Mouse (Mus musculus) kidney, adult 18-20 months (tissue): ENCODE measurements around the gene Hddc2.
A peak's percentile ranks its signal among the peaks of the same experiment; 100 is the strongest.

ENCODE experiments used
- DNase-seq: peaks from one replicate; pipeline ENCODE4 v3.0.0; 2021

Gene Hddc2

DNA sequence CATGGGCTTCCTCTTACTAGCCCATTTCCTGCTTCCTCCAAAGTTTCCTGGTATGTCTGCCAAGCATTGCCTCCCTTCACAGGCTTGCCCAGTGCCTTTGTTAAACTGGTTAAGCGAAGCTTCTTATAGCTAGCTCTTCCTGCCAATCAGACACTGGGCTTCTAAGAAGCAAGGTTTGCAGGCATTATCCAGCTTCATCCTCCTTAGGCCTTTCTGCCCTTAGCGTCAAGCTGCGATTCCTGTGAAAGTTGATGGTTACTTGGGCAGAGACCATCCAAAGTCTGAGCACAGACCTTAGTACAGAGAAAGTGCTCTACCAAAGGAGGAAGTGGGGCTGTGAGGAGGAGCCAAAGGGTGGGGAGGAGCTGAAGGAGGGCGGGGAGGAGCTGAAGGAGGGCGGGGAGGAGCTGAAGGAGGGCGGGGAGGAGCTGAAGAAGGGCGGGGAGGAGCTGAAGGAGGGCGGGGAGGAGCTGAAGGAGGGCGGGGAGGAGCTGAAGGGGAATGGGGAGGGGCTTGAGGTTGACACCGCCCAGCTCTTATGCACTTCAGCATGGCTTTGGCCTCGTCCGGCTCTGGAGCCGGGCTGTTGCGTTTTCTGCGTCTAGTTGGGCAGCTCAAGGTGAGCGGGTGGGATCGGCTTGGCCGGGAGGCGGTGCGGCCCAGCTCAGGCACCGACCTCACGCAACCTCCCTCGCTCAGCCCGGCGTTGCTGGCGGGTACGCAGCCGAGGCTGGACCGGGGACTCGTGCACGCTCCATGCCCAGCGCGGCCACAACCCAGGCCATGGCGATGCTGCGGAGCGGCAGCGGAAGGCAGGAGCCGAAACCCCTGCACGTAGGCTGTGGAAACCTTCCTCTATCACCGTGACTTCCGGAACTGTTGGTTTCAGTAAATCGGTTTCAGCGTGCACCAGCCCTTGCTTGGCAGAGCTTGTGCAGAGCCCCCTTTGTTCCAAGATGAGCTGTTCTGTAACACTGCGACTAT is at the start of gene Hddc2:
Hddc2 (plus strand) TSS at position 519 of the 984 bp plus-strand sequence.
- DNase-seq = peak; percentile 79

DNA sequence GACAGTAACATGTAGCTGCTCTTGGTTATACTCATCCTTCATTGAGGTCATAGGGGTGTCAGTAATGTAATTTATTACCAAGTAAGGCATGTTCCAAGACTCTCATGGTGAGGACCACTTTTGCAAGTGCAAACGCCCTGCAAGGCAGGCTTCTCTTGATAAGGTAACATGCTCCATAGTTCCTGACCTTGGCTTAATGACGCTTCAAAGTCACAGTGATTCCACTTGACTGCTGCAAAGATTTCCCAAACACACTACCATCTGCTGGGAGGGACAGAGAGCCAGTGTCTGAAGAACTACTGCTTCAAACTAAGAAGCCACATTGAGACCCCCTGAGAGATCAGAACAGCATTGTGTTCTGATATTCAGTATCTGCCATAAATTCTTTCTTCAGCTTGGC is 40.4 kb upstream of the Hddc2 start:
- no peak for DNase-seq

DNA sequence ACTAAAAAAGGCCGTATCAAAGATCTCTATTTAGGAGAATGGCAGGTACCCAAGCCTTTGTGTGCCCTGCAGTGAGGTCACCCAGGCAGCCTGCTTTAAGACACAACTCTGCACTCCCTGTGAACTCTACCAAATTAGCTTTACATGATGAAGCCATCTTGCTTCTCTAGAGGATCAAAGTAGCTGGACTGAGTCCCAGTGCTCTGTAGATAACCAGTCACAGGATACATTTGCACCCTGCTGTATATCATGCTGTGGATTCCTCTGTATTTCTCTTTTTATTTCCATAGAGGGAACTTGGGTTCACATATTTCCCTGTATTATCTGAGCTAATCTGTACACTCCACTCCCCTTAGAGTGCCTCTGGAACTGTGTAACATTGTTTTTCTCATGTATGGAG is 40.0 kb upstream of the Hddc2 start:
- no peak for DNase-seq

DNA sequence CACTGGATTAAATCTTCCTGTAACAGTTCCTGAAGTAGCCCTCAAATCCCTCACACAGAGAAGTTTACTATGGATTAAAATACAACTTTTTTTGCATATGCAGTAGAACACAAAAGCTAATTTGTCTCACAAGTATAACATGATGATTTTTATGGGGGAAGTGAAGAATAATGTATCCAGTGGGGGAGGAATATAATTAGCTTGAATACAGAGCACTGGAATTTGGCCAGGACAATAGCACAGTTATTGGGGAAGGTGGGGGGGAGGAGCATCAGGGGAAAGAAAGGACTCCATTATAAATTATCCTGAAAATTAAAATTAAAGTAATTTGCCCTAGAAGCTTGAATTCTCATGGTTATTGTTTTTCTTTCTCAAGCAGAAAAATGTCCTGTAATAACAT is 25.4 kb upstream of the Hddc2 start:
- no peak for DNase-seq

DNA sequence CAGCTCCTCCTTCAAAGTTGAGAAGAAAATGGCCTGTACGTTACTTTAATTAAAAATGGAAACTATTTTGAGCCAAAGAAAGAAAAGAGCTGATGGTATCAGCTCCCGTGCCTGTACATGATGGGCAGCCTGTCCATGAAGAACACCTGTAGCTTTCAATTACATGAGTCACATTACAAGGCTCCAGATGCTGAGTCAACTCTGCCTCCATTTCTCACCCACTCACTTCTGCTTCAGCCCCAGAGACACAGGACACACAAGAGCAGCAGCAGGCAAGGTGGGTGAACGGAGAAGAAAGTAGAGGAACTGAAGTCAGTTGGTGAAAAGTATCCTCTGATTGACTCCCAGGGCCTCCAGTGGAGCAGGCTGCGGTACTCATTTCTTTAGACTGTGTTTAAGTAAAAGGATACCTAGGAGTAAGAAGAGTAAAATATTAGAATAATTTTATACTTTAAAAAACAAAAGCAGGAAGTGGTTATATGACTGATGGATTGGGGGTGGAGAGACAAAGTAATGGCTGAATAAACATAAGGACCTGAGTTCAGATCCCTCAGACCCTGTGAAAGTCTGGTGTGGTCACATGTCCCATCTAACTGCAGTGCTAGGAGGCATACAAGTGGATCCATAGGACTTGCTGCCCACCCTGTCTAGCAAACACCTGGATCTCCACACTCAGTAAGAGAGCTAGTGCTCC is 24.3 kb upstream of the Hddc2 start:
- DNase-seq = no peak

DNA sequence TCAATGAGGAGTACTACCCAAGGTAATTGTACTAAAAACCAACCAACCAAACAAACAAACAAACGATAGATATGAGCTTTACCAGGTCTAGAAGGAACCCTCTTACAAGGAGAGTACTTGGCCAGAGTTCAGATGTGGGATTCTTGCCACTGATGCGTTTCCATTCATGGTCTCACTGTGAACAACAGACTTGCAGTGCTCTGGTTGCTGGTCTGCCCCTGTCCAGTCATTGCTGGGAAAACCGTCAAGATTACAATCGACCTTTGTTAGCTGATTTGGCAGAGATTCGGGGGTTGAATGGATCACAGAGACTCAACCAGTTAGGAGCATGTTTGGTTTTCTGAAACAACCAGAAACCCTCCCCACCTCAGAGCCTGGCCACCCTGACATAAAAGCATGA is 17.5 kb upstream of the Hddc2 start:
- DNase-seq = no peak

DNA sequence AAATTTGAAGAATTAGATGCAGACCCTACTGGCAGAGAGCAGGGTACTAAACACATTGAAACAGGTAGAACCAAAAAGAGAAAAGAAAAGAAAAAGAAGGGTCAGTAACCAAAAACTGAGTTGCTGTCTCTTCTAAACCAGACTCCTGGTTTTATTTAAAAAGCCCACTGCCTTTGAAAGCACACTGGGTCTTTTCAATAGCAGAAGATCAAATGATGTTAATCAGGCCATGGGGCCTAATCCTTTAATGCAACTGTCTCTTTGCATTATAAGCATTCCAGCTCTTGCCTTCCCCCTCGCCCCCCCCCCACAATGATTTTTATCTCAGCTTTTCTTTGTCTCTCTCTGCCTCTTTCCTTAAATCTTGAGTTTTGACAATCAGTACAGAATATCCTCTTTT is 16.7 kb upstream of the Hddc2 start:
- DNase-seq = no peak

DNA sequence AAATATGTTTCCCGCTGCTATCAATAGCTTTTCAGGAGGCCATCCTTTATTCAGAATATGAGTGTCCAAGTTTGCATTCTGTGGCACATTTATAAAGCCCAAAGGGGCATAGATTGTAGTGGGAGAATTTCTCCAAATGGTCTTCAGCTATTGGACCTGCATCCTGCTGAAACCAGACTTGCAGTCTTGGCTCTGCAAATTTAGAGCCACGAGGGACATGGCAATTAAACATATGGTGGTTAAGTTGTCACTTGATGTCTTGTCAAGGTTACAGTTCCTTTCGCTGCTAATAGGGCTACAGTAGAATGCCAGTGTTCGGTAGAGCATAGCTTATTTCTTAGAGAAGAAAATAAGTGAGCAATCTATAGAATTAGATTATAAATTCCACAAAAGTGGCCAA is 16.1 kb upstream of the Hddc2 start:
- no peak for DNase-seq

DNA sequence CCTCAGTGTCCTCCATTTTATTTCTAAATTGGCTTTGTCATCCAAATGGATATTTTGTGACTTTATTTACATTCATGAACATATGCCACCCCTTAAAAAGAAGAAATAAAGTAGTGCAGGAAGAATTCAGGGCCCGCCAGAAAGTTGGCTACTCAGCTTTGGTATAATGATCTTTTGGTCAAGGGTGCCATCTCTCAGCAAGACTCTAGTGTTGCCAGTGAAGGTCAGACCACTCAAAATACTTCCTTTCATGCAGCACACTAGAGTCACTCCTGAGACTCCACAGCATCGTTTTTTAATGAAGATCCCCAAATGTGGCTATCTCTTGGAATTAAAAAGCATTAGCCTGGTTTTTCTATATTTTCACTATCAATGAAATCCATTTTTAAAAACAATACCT is 14.9 kb upstream of the Hddc2 start:
- no peak for DNase-seq

DNA sequence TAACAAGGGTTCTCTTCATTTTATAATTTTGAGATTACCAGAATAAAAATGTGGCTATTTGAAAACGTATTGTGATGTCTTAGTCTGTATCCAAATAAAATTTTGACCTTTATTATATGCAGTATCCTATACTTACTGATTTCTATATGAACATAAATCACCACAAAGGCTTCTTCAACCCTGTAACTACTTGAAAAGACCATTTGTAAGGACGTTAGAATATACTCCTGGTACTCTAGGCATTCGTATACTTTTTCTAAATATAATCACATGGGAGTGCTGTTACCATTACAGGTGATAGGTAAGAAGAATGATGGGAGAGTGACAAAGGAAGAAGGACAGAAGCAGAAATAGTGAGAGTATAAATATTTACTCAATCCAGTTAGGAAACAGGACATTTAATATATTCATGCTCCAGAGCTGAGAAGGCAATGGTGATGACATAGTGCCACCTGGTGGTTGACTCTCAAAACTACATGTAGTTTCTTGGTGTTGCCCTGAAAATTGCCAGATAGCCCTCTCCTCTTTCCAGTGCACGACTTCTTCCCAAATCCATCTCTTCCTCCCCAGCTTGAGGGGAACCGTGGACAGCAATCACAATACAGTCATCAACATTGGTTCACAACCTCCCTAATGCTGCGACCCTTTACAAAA is 14.1 kb upstream of the Hddc2 start:
- peak; percentile 47 for DNase-seq

DNA sequence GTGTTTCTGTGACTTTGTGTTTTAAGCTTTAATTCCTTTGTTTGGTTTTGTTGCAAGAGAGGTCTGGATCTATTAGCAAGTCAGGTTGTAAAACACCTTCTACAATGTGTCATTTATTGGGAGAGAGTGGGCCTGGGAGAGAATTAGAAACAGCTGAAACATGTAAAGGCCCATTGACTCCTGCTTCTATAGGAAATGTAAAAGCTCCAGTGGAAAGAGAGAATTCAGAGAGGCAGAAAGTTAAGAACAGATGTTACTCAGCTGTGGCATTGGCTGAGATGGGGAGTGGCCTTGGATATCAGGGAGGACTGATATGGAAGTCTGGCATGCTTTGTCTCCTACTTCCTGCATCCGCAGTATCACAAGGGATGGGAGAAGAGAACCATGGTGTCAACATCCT is 12.9 kb upstream of the Hddc2 start:
- DNase-seq = no peak

DNA sequence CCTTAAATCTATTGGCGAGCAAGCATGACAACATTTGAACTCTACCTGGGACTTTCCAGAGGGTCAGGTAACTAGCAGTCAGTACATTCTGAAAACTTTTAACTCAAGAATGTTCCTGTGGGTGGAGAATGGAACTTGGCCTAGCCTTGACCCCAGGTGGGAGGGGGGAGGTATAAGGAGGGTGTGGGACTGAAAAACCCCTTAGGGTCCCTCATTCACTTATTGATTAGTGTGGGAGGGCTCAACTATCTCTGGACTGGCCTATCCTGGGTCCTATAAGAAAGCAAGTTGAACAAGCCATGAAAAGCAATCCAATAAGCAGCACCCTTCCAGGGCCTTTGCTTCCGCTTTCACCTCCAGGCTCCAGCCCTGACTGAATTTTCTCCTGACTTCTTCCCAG is 9.7 kb upstream of the Hddc2 start:
- DNase-seq = no peak

DNA sequence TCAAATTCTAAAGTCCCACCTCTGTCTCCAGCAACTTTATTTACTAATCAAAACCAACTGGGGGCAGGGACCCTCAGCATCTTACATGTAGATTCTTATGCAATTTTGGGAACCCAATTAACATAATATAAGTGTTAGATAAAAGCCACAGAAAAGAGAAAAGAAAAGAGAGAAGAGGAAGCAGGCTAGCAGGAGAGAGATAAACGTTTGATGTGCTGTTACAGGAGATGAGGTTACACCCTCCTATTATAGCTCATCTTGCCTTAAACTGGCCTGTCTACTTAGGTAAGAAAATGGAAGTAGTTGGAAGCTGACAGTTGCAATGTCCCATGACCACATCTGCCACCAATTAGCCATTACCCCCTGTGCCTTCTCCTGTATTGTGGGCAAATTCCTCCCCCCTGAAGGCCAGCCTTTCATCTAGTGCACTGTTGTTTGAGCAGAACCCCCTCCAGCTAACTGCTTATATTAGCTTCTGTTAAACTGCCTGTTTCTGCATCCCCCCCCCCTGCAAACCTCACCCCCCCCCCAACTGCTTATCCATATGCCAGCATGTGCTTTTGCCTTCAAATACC is 6.1 kb upstream of the Hddc2 start:
- DNase-seq = no peak

DNA sequence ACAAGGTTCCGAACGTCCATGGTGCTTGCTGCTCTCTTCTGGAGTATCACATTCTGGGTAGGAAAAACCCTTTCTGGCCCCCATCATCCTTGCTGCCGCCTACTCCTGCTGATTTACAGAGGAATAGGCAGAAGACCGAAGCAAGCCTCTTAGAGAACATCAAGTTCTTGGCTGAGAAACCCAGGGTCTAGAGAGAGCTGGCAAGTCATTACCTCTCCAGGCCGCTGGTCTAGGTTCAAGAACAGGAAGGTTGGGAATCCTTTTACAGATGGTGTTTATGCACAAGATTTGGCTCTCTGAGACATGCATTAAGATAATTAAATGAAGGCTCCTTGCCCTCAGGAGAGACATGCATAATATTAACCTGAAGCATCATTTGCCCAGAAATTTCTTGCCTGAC is 5.3 kb downstream of the Hddc2 start:
- DNase-seq = no peak

DNA sequence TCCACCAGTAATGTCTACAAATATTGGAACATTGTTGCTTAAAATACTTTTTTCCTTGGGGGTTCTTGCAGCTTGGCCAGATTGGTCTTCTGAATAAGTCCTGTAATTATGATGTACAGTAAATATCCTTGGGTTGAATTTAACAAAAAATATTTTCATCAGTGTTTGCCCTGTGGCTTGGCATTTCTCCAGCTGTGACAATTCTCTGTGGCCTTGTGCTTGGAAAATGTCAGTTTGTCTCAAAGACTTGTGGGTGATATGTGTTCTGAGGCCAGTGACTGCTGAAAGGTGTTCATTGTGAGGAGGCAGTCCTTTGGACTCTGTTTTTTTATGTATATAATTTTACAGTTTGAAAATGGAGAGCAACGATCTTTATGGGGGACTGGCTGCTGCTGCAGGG is 16.3 kb downstream of the Hddc2 start:
- DNase-seq = no peak

DNA sequence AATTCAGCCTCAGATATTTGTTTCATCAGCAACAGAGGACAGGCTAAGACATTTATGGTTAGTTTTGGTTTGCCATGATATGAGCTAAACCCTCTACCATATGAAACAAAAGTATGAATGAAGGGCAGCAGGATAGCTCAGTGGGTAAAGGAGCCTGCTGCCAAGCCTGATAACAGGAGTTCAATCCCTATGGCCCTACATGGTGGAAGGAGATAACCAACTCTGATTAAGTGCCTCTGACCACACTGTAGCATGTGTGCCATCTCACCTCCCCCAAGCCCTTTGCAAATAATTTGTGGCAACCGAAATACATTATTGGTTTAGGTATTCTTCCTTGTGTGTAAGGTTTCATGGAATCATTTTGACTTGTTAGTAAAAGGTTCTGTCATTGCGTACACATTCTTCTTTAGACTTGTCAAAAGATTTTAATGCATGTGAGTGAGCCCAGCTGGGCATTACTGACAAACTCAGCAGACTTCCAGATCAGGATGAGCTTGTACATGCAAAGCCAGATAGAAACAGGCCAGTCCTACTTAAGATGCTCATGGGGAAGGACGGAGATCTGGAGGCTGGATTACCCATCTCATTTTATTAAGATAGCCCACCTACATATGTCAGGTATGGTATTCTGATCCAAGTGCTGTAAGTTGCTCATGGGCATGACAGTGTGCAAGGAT is 17.2 kb downstream of the Hddc2 start:
- no peak for DNase-seq

DNA sequence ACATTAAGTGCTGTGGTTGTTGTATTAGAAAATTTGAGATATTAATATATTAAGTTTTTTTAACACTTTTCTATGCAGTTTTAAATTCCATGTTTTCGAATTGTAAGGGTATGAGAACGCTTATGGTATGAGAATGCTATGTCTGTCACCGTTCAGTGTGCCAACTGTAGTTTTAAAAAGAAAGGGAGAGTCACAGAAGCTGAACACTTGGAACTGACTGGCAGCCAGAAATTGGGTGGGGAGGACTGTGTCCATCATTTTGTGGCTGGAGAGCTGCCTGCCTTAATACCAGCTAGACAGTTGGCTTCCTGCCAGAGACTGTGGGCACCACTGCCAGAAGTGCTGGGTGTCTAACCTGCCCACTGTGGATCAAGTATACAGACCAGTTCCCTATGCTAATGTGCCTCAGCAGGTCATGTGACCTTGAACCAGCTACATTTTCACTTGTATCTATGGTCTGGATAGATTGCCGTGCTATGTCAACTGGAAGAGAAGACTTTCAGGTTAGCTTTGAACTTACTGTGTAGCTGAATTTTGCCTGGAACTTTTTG is 18.1 kb downstream of the Hddc2 start:
- peak; percentile 4 for DNase-seq

DNA sequence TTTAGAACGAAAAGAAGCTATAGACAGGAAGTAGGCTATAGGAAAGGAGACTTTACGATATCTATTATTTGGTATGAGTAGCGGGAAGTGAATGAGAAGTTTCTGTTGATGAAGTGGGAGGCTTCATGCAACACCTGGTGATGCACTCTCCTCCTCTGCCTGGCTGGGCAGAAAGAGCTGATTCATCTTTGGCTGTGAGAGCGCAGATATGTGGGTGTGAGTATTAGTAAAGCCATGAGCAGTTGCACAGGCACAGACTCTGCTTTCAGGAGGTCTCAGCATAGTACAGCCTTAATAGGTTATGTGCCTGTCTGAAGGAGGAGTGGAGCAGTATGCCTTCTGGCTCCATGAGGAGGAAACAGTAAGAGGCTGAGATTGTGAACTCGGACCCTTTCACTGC is 23.2 kb downstream of the Hddc2 start:
- no peak for DNase-seq

DNA sequence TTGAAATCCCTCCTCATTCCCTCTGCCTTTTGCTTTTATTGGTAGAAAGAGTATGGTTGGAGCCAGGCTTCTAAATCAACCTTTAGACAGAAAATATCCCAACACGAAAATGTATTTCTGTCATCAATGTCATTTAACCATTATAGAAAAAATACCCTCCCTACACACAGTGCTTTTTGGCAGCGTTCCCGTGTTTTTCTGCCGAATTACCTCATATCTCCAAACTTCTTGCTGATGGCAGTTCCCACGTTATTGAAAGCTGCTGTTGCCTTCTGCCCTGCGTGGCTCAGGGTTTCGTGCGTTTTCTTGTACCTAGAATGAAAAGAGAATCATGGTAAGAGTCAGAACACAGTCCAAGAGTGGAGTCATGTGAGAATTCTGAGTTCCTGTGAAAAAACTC is 33.2 kb downstream of the Hddc2 start:
- DNase-seq = no peak

DNA sequence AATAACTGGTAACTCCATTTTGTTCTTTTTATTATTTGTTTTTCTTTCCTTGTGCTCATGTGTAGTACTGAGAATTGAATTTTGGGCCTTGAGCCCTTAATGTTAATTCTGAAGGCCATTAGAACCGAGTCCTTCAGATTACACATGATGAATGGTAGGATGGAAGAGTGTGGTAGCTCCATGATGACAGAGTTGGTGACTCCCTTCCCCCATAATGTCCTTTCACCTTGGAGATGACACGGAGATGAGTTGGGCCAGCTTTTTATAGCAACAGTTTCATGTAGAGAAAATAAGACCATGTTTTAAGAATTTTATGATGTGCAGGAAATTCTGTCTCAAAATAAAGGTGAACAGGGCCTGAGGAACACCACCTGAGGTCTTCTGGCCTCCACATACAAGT is 37.9 kb downstream of the Hddc2 start:
- DNase-seq = no peak

DNA sequence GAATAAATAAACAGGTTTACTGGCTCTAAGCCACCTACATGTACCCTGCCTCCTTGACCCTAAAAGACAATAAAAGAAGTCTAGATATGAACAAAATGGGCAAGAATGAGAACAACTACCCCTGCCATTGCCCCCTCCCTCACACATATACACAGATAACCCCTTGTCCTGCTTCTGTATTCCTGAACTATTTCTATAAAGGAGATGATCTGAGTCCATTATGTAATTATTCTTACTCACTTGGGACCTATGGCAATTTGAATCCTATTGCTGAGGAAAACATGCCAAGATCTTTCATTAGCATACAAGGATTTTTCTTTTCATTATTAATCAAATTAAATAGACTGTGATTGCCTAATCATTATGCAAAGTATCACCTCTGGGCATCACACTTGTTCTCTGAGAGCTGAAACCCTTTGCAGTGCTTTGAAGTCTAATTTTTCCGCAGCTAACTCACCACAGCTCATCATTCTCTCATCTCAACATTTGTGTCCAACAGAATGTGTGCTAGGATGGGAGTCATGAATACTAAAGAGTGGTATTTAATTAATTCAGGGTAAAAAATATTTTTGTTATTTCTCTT is 39.8 kb downstream of the Hddc2 start:
- DNase-seq = no peak

DNA sequence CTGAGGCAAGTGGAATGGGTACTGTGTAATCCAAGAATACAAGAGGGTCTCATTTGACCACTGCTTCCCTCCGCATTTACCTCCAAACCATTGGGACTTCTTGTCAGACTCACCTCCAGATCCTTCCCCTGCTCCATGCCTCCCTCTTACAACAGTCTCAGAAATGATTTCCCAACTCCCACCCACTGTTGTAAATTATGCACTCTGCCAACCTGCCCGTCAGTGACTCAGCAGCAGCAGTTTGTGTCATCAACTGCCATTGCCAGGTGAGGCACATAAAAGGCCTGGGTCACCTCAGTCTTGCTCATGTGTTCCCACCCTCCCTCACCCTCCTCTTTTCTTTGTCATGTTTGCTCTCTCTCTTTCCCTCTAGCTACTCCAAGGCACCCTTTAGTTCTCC is 41.0 kb downstream of the Hddc2 start:
- DNase-seq = no peak
